In genomic region chr1:89136089-89136811, GRCm38 (mm10) we compare ENCODE assay signal across 7 mouse cellular contexts.
DNase-seq lines count a peak whose midpoint lies in the region; ATAC-seq lines count a peak whose summit lies in the region.

No protein-coding gene starts in this region.

- H3K36me3 ChIP-seq in forebrain, embryonic 16.5 days (ENCODE audit: control insufficient read depth, insufficient read depth): no peaks in the 10 kb centered on the region
- H3K36me3 ChIP-seq in limb, embryonic 15.5 days: peaks cover 14% of the 10 kb centered on the region; the same call in 1 of the 2 replicates

- H3K27me3 ChIP-seq in forebrain, embryonic 16.5 days (replicated peaks; ENCODE audit: control insufficient read depth, insufficient read depth, low read length): no peaks in the 10 kb centered on the region
- no peaks in the 10 kb centered on the region for H3K27me3 ChIP-seq in limb, embryonic 15.5 days

- no peaks in the 10 kb centered on the region for H3K9me3 ChIP-seq in forebrain, embryonic 16.5 days (ENCODE audit: control insufficient read depth, low read length)
- no peaks in the 10 kb centered on the region for H3K9me3 ChIP-seq in limb, embryonic 15.5 days

- no peak overlapping the region for H3K9ac ChIP-seq in forebrain, embryonic 16.5 days (replicated peaks; ENCODE audit: low read depth, low read length)
- H3K9ac ChIP-seq in limb, embryonic 15.5 days: no peak overlapping the region

- 34% methylated on average over 13 of the region's 13 CpGs for WGBS in forebrain, embryonic 16.5 days
- WGBS in limb, embryonic 15.5 days: 50% methylated on average over 13 of the region's 13 CpGs

- H3K4me3 ChIP-seq in forebrain, embryonic 16.5 days (replicated peaks; ENCODE audit: low read length): no peak overlapping the region
- H3K4me3 ChIP-seq in limb, embryonic 15.5 days: no peak overlapping the region

- no peak overlapping the region for H3K4me2 ChIP-seq in forebrain, embryonic 16.5 days (ENCODE audit: low read length)
- no peak overlapping the region for H3K4me2 ChIP-seq in limb, embryonic 15.5 days

- H3K27ac ChIP-seq in forebrain, embryonic 16.5 days (ENCODE audit: low read length): no peak overlapping the region
- H3K27ac ChIP-seq in limb, embryonic 15.5 days: no peak overlapping the region

- intact Hi-C loops in heart, postnatal 36 days (cut with DNase I): loop anchor here (2.0 to 5.0 kb wide), 3 partner anchors 44 to 379 kb away; no protein-coding TSS in a partner anchor

- DNase-seq in layer of hippocampus, adult 18-20 months (ENCODE audit: low spot score in 2 of 2): peak; percentile 10 to 49
- no peak for DNase-seq in layer of hippocampus, adult 9-10 months (ENCODE audit: low spot score)
- DNase-seq in heart, postnatal 36 days: peak; percentile 66 to 67
- no peak for DNase-seq in spleen, postnatal 14 days (ENCODE audit: low spot score in 2 of 2)
- DNase-seq in ovary, adult 18-20 months (ENCODE audit: low spot score): no peak

- peaks cover 16% of the 10 kb centered on the region for H3K4me1 ChIP-seq in forebrain, embryonic 16.5 days (replicated peaks; ENCODE audit: control insufficient read depth, insufficient read depth, low read length)
- H3K4me1 ChIP-seq in limb, embryonic 15.5 days: peaks cover 60% of the 10 kb centered on the region

- ATAC-seq in forebrain, embryonic 16.5 days: peak; percentile 42
- ATAC-seq in limb, embryonic 15.5 days (ENCODE audit: insufficient number of reproducible peaks, low FRiP score, low TSS enrichment, low read depth): 0 out of 2 replicates have a peak, but pooled peaks have one; percentile 21

Comparison
In these comparisons a context has a peak if more than half of its experiments do, and no peak if none do; other contexts are left out.
1. DNase-seq: peak in layer of hippocampus, adult 18-20 months (2 of 2) and heart, postnatal 36 days (2 of 2); none in layer of hippocampus, adult 9-10 months (single experiment), spleen, postnatal 14 days (0 of 2) and ovary, adult 18-20 months (single experiment).